Mouse (Mus musculus) megakaryocyte, adult 5-6 weeks (primary cell): ENCODE data around the gene Dgkh. TPM values are rescaled to one million over a fixed set of nuclear protein-coding genes. Genes with fewer than 3 reads are reported as not detected.

Source experiments
- ATAC-seq: 2 replicates; pipeline ENCODE4 v1.8.0; 2016; ENCODE audit warnings: mild to moderate bottlenecking, inconsistent platforms; ENCODE audit not compliant: poor library complexity, severe bottlenecking
- total RNA-seq, 2 experiments: library from RNA; stranded (forward) in 1 of 2; stranded (reverse) in 1 of 2; fragments of 153-499, 151-499 nt in 1 of 2; fragments of 221-1000, 200-1000 nt in 1 of 2; gene quantifications; 2 replicates each; pipeline versions ENCODE4 v1.2.3 to v1.2.4; 2015 to 2017

The Dgkh gene
- total RNA-seq (2015) (4.8 and 5.9 TPM in 2 replicates), total RNA-seq (2017) (3.5 and 5.9 TPM in 2 replicates)

GRCm38 (mm10) chr14:78732617-78733312, at the start of gene Dgkh:
TSS of gene Dgkh (minus strand) at chr14:78732776.
- peak; percentile 89 for ATAC-seq

GRCm38 (mm10) chr14:78777215-78777614, 44.6 kb upstream of the Dgkh start:
- no peak for ATAC-seq

- ATAC-seq = no peak
These were observed 44.1 kb upstream of the Dgkh start for GRCm38 (mm10) chr14:78776659-78777058.

- no peak for ATAC-seq
These were observed 43.1 kb upstream of the Dgkh start for GRCm38 (mm10) chr14:78775699-78776098.

GRCm38 (mm10) chr14:78775226-78775625, 42.6 kb upstream of the Dgkh start:
- ATAC-seq = no peak

- peak; percentile 73 for ATAC-seq
These were observed 37.9 kb upstream of the Dgkh start for GRCm38 (mm10) chr14:78770457-78770856.

GRCm38 (mm10) chr14:78761064-78761463, 28.5 kb upstream of the Dgkh start:
- no peak for ATAC-seq

GRCm38 (mm10) chr14:78759491-78759890, 26.9 kb upstream of the Dgkh start:
- no peak for ATAC-seq

GRCm38 (mm10) chr14:78755316-78755715, 22.7 kb upstream of the Dgkh start:
- ATAC-seq = no peak; the same call in 1 of the 2 replicates

- ATAC-seq = peak; percentile 71
These were observed 16.1 kb upstream of the Dgkh start for GRCm38 (mm10) chr14:78748692-78749091.

GRCm38 (mm10) chr14:78747969-78748651, 15.5 kb upstream of the Dgkh start:
- ATAC-seq = peak; percentile 67

- ATAC-seq = no peak
These were observed 14.9 kb upstream of the Dgkh start for GRCm38 (mm10) chr14:78747454-78747853.

GRCm38 (mm10) chr14:78734605-78735004, 2.0 kb upstream of the Dgkh start:
- ATAC-seq = no peak

GRCm38 (mm10) chr14:78734203-78734602, 1.6 kb upstream of the Dgkh start:
- peak; percentile 39; the same call in 1 of the 2 replicates for ATAC-seq

GRCm38 (mm10) chr14:78733366-78734076, 945 bp upstream of the Dgkh start:
- no peak for ATAC-seq

- ATAC-seq = no peak
These were observed 542 bp downstream of the Dgkh start for GRCm38 (mm10) chr14:78731852-78732616.

- 0 out of 2 replicates have a peak, but pooled peaks have one; percentile 23 for ATAC-seq
These were observed 1.3 kb downstream of the Dgkh start for GRCm38 (mm10) chr14:78731240-78731639.

- no peak for ATAC-seq
These were observed 6.6 kb downstream of the Dgkh start for GRCm38 (mm10) chr14:78725976-78726375.

- peak; percentile 31; the same call in 1 of the 2 replicates for ATAC-seq
These were observed 7.1 kb downstream of the Dgkh start for GRCm38 (mm10) chr14:78725307-78725956.
